Mouse (Mus musculus): ENCODE data around the gene Osbp.

The Osbp gene

GRCm38 (mm10) chr19:11992034-11992433 is 26.3 kb downstream of the Osbp start:
- DNase-seq = no peak

GRCm38 (mm10) chr19:11992441-11993029 is 26.8 kb downstream of the Osbp start:
- no peak for DNase-seq

GRCm38 (mm10) chr19:11994703-11995431 is 29.1 kb downstream of the Osbp start:
- DNase-seq = peak; percentile 34 to 40

GRCm38 (mm10) chr19:11995722-11996448 is 30.1 kb downstream of the Osbp start:
- no peak for DNase-seq

- no peak for DNase-seq
Measured at GRCm38 (mm10) chr19:12001686-12002085, 35.9 kb downstream of the Osbp start.

GRCm38 (mm10) chr19:12002125-12002524 is 36.4 kb downstream of the Osbp start:
- DNase-seq = peak; percentile 41 to 68

GRCm38 (mm10) chr19:12002791-12003190 is 37.0 kb downstream of the Osbp start:
- no peak for DNase-seq

GRCm38 (mm10) chr19:12003568-12003967 is 37.8 kb downstream of the Osbp start:
- peak; percentile 44 to 52 for DNase-seq

GRCm38 (mm10) chr19:12004216-12005008 is 38.7 kb downstream of the Osbp start:
- peak; percentile 27 to 46 for DNase-seq

- DNase-seq = peak; percentile 85 to 91
Measured at GRCm38 (mm10) chr19:12005376-12006360, 39.9 kb downstream of the Osbp start.

- peak in 1 of 2 experiments; percentile 20 for DNase-seq
Measured at GRCm38 (mm10) chr19:12006361-12006947, 40.7 kb downstream of the Osbp start.

- DNase-seq = peak; percentile 45 to 73
Measured at GRCm38 (mm10) chr19:12007105-12007931, 41.6 kb downstream of the Osbp start.

GRCm38 (mm10) chr19:12008410-12009380 is 43.0 kb downstream of the Osbp start:
- DNase-seq = no peak

- peak; percentile 66 to 71 for DNase-seq
Measured at GRCm38 (mm10) chr19:12009501-12010280, 44.0 kb downstream of the Osbp start.

- peak; percentile 87 for DNase-seq
Measured at GRCm38 (mm10) chr19:12010281-12010771, 44.6 kb downstream of the Osbp start.

- DNase-seq = peak; percentile 74 to 75
Measured at GRCm38 (mm10) chr19:12010916-12011559, 45.3 kb downstream of the Osbp start.
